ENCODE assay signal across 12 mouse cellular contexts in the genomic region with DNA sequence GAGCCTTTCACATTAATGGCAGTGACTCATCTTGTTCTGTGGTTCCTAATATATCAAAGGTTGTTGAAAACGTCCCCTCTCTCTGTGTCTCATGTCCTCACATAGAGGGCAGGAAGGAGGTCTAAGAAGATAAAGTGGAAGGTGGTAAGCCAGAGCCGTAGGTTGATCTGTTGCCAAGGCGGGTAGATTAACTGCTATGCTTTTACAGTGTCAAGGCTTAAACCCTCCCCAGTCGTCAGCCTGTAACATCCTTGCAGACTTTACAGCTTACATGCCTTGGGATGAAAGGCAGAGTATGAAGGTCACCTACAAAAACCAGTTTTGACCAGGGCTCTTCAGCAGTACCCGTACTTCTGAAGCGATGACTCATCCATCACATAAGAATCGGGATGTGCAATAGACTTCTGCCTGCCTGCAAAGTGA. TPM values are rescaled to one million over a fixed set of nuclear protein-coding genes. Genes with fewer than 3 reads are reported as not detected.
A peak's percentile ranks its signal among the peaks of the same experiment; 100 is the strongest.
DNase-seq lines count a peak whose midpoint lies in the region; ATAC-seq and TF ChIP-seq lines count a peak whose summit lies in the region.
"Had no signal": no experiment of that assay in that cellular context is flagged by ENCODE, and none has a peak within 500 bp of the region (broad histone marks: within the 10 kb centered on the region; RNA-seq: fewer than 3 reads in every experiment).

No protein-coding gene starts in this region.

- TF ChIP-seq CTCF in left cerebral cortex, adult 2 months (IDR thresholded peaks at IDR 0.05) = no peak
- TF ChIP-seq CTCF in MEL (IDR thresholded peaks at IDR 0.05 in 2 of 3, conservative IDR thresholded peaks at IDR 0.05 in 1 of 3; ENCODE audit: control insufficient read depth in 1 of 3, insufficient read depth in 1 of 3, low read depth in 2 of 3, low read length in 3 of 3, poor library complexity in 1 of 3, severe bottlenecking in 1 of 3) = no peak
- TF ChIP-seq CTCF in cortical plate, adult 2 months (IDR thresholded peaks at IDR 0.05; ENCODE audit: extremely low read depth, insufficient read depth, low read length) = no peak

- peaks cover 0 to 24% of the 10 kb centered on the region in 2 experiments; a peak in 2 of 4 replicates for H3K36me3 ChIP-seq in MEL (ENCODE audit: control insufficient read depth in 1 of 2, insufficient read depth in 2 of 2, low read length in 2 of 2)
- no peaks in the 10 kb centered on the region for H3K36me3 ChIP-seq in hindbrain, embryonic 12.5 days
- H3K36me3 ChIP-seq: forebrain, embryonic 10.5 days; hindbrain, embryonic 13.5 days; midbrain, embryonic 15.5 days had no signal

- peak; percentile 84 for ATAC-seq in megakaryocyte progenitor cell, adult 5-6 weeks (replicated peaks; ENCODE audit: poor library complexity)
- no peak for ATAC-seq in hindbrain, embryonic 12.5 days (ENCODE audit: low FRiP score)
- ATAC-seq: midbrain, embryonic 15.5 days had no signal

- 83% methylated on average over 7 of the region's 7 CpGs for WGBS in hindbrain, embryonic 12.5 days

- peak overlapping the region; percentile 73; the same call in 1 of the 2 replicates for H3K27ac ChIP-seq in left cerebral cortex, adult 2 months
- peak overlapping the region; percentile 92 for H3K27ac ChIP-seq in MEL (ENCODE audit: control insufficient read depth, low read depth, low read length)
- peak overlapping the region; percentile 73; the same call in 1 of the 2 replicates for H3K27ac ChIP-seq in cortical plate, adult 2 months (ENCODE audit: insufficient read depth, low read length)
- no peak overlapping the region for H3K27ac ChIP-seq in hindbrain, embryonic 12.5 days
- H3K27ac ChIP-seq: forebrain, embryonic 10.5 days; hindbrain, embryonic 13.5 days; midbrain, embryonic 15.5 days had no signal

- TF ChIP-seq POLR2A in MEL (IDR thresholded peaks at IDR 0.05; ENCODE audit: control insufficient read depth in 1 of 2, insufficient read depth in 1 of 2, low read depth in 1 of 2, low read length in 2 of 2, poor library complexity in 1 of 2) = peak in 1 of 2 experiments; percentile 57; a peak in 1 of 4 replicates
- no peak for TF ChIP-seq POLR2A in cortical plate, adult 2 months (IDR thresholded peaks at IDR 0.05; ENCODE audit: extremely low read depth, insufficient read depth, low read length)

- peak; percentile 90 to 93 for TF ChIP-seq EP300 in MEL (IDR thresholded peaks at IDR 0.05; ENCODE audit: low read depth in 1 of 2, low read length in 2 of 2)

- TF ChIP-seq RAD21 in MEL (IDR thresholded peaks at IDR 0.05; ENCODE audit: low read depth, low read length) = no peak

- H3K9me3 ChIP-seq in MEL (replicated peaks; ENCODE audit: insufficient read depth, low read length) = no peaks in the 10 kb centered on the region
- no peaks in the 10 kb centered on the region for H3K9me3 ChIP-seq in hindbrain, embryonic 12.5 days (replicated peaks)
- H3K9me3 ChIP-seq: forebrain, embryonic 10.5 days; hindbrain, embryonic 13.5 days; midbrain, embryonic 15.5 days had no signal

- peaks cover 11 to 26% of the 10 kb centered on the region in 2 experiments for H3K4me1 ChIP-seq in MEL (ENCODE audit: control insufficient read depth in 1 of 2, insufficient read depth in 2 of 2, low read length in 2 of 2)
- H3K4me1 ChIP-seq in cortical plate, adult 2 months (ENCODE audit: control insufficient read depth, insufficient read depth, low read length) = peaks cover 5% of the 10 kb centered on the region
- peaks cover 12% of the 10 kb centered on the region for H3K4me1 ChIP-seq in hindbrain, embryonic 12.5 days

- no peaks in the 10 kb centered on the region; the same call in 1 of the 2 replicates for H3K79me2 ChIP-seq in MEL (ENCODE audit: control insufficient read depth, insufficient read depth, low read length, poor library complexity)

- H3K9ac ChIP-seq in MEL (ENCODE audit: control insufficient read depth, low read depth, low read length, poor library complexity, severe bottlenecking) = peak overlapping the region; percentile 78
- no peak overlapping the region for H3K9ac ChIP-seq in hindbrain, embryonic 12.5 days
- H3K9ac ChIP-seq: hindbrain, embryonic 13.5 days; midbrain, embryonic 15.5 days had no signal

- H3K27me3 ChIP-seq in MEL (ENCODE audit: control insufficient read depth in 1 of 2, insufficient read depth in 2 of 2, low read length in 2 of 2) = no peaks in the 10 kb centered on the region
- no peaks in the 10 kb centered on the region for H3K27me3 ChIP-seq in hindbrain, embryonic 12.5 days
- H3K27me3 ChIP-seq: hindbrain, embryonic 13.5 days; midbrain, embryonic 15.5 days had no signal

- DNase-seq in left cerebral cortex, adult 2 months (ENCODE audit: extremely low spot score in 1 of 2, low spot score in 2 of 2) = peak in 1 of 2 experiments; percentile 14
- no peak for DNase-seq in left cerebral cortex, postnatal 14 days (ENCODE audit: low spot score in 2 of 2)
- DNase-seq in MEL (ENCODE audit: low read depth, low spot score) = peak; percentile 95
- no peak for DNase-seq in kidney, postnatal 4 days
- DNase-seq in heart, postnatal 4 days = no peak
- DNase-seq: embryo, embryonic 11 days had no signal

- H3K4me3 ChIP-seq in left cerebral cortex, adult 2 months = no peak overlapping the region
- peak overlapping the region; percentile 52 to 69 for H3K4me3 ChIP-seq in MEL (ENCODE audit: control insufficient read depth in 1 of 2, insufficient read depth in 1 of 2, low read depth in 2 of 2, low read length in 2 of 2)
- no peak overlapping the region; the same call in 1 of the 2 replicates for H3K4me3 ChIP-seq in cortical plate, adult 2 months (ENCODE audit: insufficient read depth, low read length)
- no peak overlapping the region for H3K4me3 ChIP-seq in hindbrain, embryonic 12.5 days
- H3K4me3 ChIP-seq: forebrain, embryonic 10.5 days; hindbrain, embryonic 13.5 days; midbrain, embryonic 15.5 days had no signal

- intact Hi-C loops in left cerebral cortex, adult 2 months (cut with DNase I) = no loop called here
- intact Hi-C loops in left cerebral cortex, postnatal 14 days (cut with DNase I) = no loop called here

- no peak overlapping the region for H3K4me2 ChIP-seq in hindbrain, embryonic 12.5 days (replicated peaks)
- H3K4me2 ChIP-seq: hindbrain, embryonic 13.5 days; midbrain, embryonic 15.5 days had no signal

TF ChIP-seq in MEL, 35 proteins besides CTCF, POLR2A, EP300 and RAD21 (continues in another document):
- TF ChIP-seq BHLHE40 (IDR thresholded peaks at IDR 0.05; ENCODE audit: borderline replicate concordance, low read depth, low read length) = no peak
- peak; percentile 46; the same call in 1 of the 2 replicates for TF ChIP-seq POLR2AphosphoS2 (IDR thresholded peaks at IDR 0.05; ENCODE audit: low read length)
- TF ChIP-seq KAT2A (conservative IDR thresholded peaks at IDR 0.05; ENCODE audit: low read depth, low read length) = no peak
- TF ChIP-seq MYB (IDR thresholded peaks at IDR 0.05; ENCODE audit: low read depth, low read length) = peak; percentile 58; the same call in 1 of the 2 replicates
- TF ChIP-seq RCOR1 (IDR thresholded peaks at IDR 0.05; ENCODE audit: low read depth, low read length) = peak; percentile 93
- no peak for TF ChIP-seq POLR2AphosphoS5 (IDR thresholded peaks at IDR 0.05; ENCODE audit: borderline replicate concordance, low read depth, low read length)
- TF ChIP-seq ZKSCAN1 (IDR thresholded peaks at IDR 0.05; ENCODE audit: low read depth, low read length) = no peak
- TF ChIP-seq MAZ (IDR thresholded peaks at IDR 0.05; ENCODE audit: low read depth, low read length) = peak; percentile 40; the same call in 1 of the 2 replicates
- TF ChIP-seq ELF1 (IDR thresholded peaks at IDR 0.05; ENCODE audit: low read depth, low read length) = no peak
- TF ChIP-seq JUND (IDR thresholded peaks at IDR 0.05; ENCODE audit: low read depth, low read length) = no peak; the same call in none of the 2 replicates
- peak; percentile 89 for TF ChIP-seq E2F4 (IDR thresholded peaks at IDR 0.05; ENCODE audit: borderline replicate concordance, low read depth, low read length)
- peak; percentile 86 for TF ChIP-seq TBP (IDR thresholded peaks at IDR 0.05; ENCODE audit: low read depth, low read length)
- TF ChIP-seq MYC (IDR thresholded peaks at IDR 0.05; ENCODE audit: low read depth, low read length) = no peak
- peak; percentile 38 for TF ChIP-seq NELFE (IDR thresholded peaks at IDR 0.05; ENCODE audit: low read depth, low read length)
- no peak for TF ChIP-seq MEF2A (IDR thresholded peaks at IDR 0.05; ENCODE audit: extremely low read depth, insufficient replicate concordance, low read depth, low read length, poor library complexity, severe bottlenecking)
- no peak for TF ChIP-seq USF1 (IDR thresholded peaks at IDR 0.05; ENCODE audit: low read depth, low read length)
- TF ChIP-seq CHD2 (IDR thresholded peaks at IDR 0.05; ENCODE audit: low read length) = no peak
- no peak for TF ChIP-seq HCFC1 (IDR thresholded peaks at IDR 0.05; ENCODE audit: low read depth, low read length)
- no peak for TF ChIP-seq ZC3H11A (IDR thresholded peaks at IDR 0.05; ENCODE audit: low read depth, low read length)
- no peak for TF ChIP-seq USF2 (IDR thresholded peaks at IDR 0.05; ENCODE audit: borderline replicate concordance in 1 of 2, insufficient read depth in 1 of 2, low read depth in 1 of 2, low read length in 2 of 2)
- peak; percentile 80 for TF ChIP-seq TCF12 (IDR thresholded peaks at IDR 0.05; ENCODE audit: low read depth, low read length)
- TF ChIP-seq SIN3A (IDR thresholded peaks at IDR 0.05; ENCODE audit: low read length) = peak; percentile 81
- peak; percentile 58 for TF ChIP-seq MXI1 (IDR thresholded peaks at IDR 0.05; ENCODE audit: low read depth, low read length)
- TF ChIP-seq TAL1 (IDR thresholded peaks at IDR 0.05; ENCODE audit: low read length) = peak; percentile 81
- no peak for TF ChIP-seq CHD1 (IDR thresholded peaks at IDR 0.05; ENCODE audit: low read depth, low read length)
- no peak for TF ChIP-seq NRF1 (IDR thresholded peaks at IDR 0.05; ENCODE audit: insufficient read depth, low read depth, low read length, poor library complexity, severe bottlenecking)
- no peak for TF ChIP-seq ZNF384 (IDR thresholded peaks at IDR 0.05; ENCODE audit: low read depth, low read length)
- no peak for TF ChIP-seq MAX (IDR thresholded peaks at IDR 0.05; ENCODE audit: low read length)

RNA-seq across cellular contexts. Expression of a gene that starts 7.1 kb away (rescaled TPM):
- 100 to 1,000 TPM; 217 to 235 TPM for total RNA-seq in left cerebral cortex, adult 2 months (2021)
- total RNA-seq in left cerebral cortex, postnatal 14 days (2021) = 100 to 1,000 TPM; 281 to 288 TPM
- 57.5 and 86.6 TPM in 2 replicates for total RNA-seq in MEL (2012; rRNA removed)
- 10 to 100 TPM; 45.9 to 51.7 TPM for polyA plus RNA-seq in MEL (2012; ENCODE audit: insufficient read depth in 1 of 2, insufficient read length in 2 of 2, low read depth in 1 of 2, low replicate concordance in 2 of 2, missing spikeins in 1 of 2)
- 108 and 112 TPM in 2 replicates for polyA plus RNA-seq in cortical plate, adult 2 months (2012; rRNA removed)
- total RNA-seq in megakaryocyte progenitor cell, adult 5-6 weeks (2015) = 435 and 460 TPM in 2 replicates
- 188 and 213 TPM in 2 replicates for total RNA-seq in megakaryocyte progenitor cell, adult 5-6 weeks (2017)
- 10 to 100 TPM; 57.3 to 58.4 TPM for total RNA-seq in heart, postnatal 4 days (2021)
- polyA plus RNA-seq in hindbrain, embryonic 12.5 days (2016; fragmentation: Nextera tagmentation; extraction: Ambion mirVana) = 92.0 and 95.1 TPM in 2 replicates

Comparison
In these comparisons a context has a peak if more than half of its experiments do, and no peak if none do; other contexts are left out.
1. H3K4me3 ChIP-seq: peak in MEL (2 of 2); none in left cerebral cortex, adult 2 months (single experiment), cortical plate, adult 2 months (single experiment) and hindbrain, embryonic 12.5 days (single experiment).